Mouse (Mus musculus) frontal cortex, postnatal 36 days (tissue): ENCODE results near the gene Gabarap.
"Not testable (repeated sequence)": the region's sequence is repeated elsewhere in the genome, so short reads cannot be mapped to it uniquely, and the experiment has no call there.

ENCODE experiments used
- DNase-seq, 2 experiments: peaks; one replicate each; pipeline ENCODE4 v3.0.0; 2022; ENCODE audit warnings: low spot score in 2 of 2

The Gabarap gene

GRCm38 (mm10) chr11:69998567-69999491 is 7.9 kb downstream of the Gabarap start:
- no peak for DNase-seq

GRCm38 (mm10) chr11:69999666-70000065 is 8.7 kb downstream of the Gabarap start:
- no peak for DNase-seq

- peak; percentile 89 for DNase-seq
These were observed 9.5 kb downstream of the Gabarap start, which contains the start of gene Dvl2 for GRCm38 (mm10) chr11:70000396-70000898. Dvl2 (plus strand) TSS chr11:70000595.

DNA sequence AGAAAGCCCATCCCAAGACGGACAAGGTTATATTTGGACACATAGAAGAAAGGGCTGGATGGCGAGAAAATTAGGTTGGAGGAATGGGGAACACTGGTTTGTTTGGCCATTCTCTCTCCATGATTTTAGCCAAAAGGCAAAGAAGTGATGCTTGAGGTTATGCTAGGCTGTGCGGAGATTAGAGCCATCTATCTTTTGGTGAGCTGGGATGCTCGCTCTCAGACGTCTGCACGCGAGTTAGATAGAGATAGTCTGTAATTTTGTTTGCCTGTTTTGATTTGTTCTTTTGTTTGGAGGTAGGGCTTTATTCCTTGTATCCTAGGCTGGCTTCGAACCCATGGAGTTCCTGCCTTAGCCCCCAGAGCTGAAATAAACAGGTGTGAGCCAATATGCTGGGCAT is 10.2 kb downstream of the Gabarap start:
- DNase-seq = no peak

DNA sequence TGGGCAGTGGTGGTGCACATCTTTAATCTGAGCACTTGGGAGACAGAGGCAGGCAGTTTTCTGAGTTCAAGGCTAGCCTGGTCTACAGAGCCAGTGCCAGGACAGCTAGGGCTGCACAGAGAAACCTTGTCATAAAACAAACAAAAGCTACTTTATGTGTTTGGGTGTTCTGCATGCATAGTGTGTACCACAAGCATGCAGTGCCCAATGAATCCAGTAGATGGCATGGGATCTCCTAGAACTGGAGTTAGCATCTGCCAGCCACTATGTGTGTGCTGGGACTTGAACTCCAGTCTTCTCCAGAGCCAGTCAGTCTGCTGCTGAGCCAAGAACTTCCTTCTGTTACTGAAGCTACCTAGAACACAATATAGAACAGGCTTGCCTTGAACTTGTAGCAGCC is 10.9 kb downstream of the Gabarap start:
- no peak for DNase-seq

GRCm38 (mm10) chr11:70002471-70002870 is 11.5 kb downstream of the Gabarap start:
- no peak for DNase-seq

GRCm38 (mm10) chr11:70005521-70005920 is 14.6 kb downstream of the Gabarap start:
- DNase-seq = no peak

DNA sequence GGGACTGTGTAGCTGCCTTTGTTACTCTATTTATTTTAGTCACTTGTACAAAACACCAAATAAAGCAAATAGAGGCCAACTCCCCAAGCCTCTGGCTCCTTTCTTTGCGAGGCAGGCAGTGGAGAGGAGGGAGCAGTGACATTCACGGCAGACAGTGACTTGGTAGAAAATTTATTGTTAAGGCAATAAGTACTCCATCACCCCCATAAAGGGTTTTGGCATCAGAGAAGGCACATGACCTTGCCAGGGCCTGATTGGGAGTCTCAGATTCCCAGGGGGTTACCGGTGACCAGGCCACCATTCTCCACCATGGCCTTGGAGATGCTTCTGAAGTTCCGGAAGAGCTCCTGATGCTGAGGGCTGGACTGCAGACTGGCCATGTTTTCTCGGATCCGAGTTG is 19.1 kb downstream of the Gabarap start:
- DNase-seq = no peak

- DNase-seq = no peak
These were observed 19.6 kb downstream of the Gabarap start for GRCm38 (mm10) chr11:70010548-70010947.

DNA sequence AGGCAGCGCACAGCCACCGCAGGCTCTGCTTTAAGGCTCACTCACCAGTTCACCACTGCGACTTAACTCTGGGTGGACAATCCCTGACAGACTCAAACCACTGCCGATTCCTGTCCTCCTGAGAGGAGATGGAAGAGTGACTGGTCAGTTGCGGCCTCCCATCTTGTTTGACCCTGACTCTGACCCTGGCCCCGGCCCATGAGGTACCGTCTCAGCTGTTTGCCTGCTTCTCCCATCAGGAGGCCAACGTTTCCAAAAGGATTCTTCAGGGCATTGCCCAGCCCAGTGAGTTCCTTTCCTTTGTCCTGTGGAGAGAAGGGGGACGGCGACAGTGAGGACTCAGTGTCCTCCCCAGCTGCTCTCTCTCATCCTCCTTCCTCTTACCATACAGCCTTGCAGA is 20.0 kb downstream of the Gabarap start:
- no peak for DNase-seq

DNA sequence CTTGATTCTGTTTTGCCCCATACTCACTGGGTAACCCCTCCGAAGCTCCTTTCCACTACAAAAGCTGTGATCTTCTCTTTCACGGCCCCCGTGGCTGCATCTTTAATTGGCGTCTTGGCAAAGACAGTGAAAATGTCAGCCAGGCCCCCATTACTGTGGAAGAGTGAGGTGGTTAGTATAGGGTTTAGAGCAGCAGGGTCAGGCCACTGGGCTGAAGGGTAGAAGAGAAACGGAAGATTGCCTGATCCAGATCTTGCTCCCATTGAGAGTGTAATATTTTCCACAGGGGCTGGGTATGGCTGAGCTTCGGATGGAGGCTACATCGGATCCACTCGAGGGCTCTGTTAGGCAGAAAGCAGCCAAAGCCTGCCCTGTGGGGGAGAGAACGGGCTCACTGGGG is 22.0 kb downstream of the Gabarap start:
- DNase-seq = no peak

DNA sequence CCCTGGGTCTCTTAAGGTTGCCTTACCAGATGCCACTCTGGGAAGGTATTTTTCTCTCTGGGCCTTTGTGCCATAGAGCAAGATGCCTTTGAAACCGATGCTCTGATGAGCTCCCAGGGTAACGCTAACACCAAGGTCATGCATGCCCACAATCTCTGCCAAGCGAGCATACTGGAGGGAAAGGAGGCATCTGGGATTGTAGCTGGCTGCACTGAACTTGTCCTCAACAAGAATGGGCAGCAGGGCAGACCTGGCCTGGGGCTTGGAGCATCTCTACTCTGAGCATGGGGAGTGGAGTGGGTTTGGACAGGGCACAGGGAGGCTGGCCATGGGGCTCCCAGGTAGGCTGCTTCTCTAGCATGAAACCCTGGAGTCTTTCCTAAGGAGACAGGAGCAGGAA is 22.5 kb downstream of the Gabarap start:
- no peak for DNase-seq

DNA sequence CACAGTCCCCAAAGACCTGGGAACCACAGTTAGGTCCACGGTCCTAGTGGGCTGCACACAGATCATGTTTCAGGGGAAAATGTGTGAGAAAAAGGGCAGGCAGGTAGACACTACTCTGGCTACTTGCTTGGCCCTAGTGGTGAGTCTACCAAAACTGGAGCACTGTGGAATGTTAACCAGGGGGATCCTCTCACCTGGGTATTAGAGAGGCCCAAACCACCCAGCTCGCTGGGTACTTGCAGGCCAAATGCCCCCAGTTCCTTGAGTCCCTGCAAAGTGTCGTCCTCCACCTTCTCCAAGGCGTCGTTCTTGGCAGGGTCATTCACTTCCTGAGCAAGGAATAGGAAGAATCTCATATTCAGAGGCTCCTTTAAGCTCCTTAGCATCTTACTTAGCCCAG is 23.1 kb downstream of the Gabarap start:
- DNase-seq = no peak

DNA sequence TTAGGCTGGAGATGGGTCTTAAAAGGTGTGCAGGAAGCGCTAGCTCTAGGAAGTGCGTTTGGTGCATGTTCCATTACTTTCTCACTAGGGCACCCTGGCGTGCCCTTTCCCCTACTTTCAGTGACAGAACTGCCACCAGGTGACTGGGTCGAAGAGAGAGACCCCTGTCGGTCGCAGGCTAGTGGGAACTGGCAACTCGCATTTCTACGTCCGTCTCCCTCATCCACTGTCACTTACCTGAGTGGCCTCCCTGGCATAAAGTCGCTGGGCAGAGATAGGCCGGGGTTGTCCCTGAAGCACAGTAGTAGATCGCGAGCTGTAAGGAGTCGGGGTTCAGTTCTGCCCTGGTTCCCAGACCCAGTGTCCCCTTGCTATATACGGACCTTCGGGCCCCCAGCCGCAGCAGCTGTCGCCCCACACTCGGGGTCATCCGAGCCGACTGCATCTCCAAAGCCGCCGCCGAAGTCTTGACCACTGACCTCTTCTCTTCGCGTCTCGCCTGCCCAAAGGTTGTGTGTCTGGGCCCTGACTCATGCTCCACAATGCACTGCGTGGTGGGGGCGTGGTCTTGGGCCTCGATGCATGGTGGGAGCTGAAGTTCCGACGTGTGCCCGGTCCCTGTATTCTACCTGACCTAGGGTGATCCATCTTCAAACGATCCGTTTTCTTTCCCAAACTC is 24.1 kb downstream of the Gabarap start, which contains the start of gene Acadvl:
Gene Acadvl, minus strand, starts transcription at position 532 of the 679 bp plus-strand sequence.
- peak; percentile 85 to 88 for DNase-seq

DNA sequence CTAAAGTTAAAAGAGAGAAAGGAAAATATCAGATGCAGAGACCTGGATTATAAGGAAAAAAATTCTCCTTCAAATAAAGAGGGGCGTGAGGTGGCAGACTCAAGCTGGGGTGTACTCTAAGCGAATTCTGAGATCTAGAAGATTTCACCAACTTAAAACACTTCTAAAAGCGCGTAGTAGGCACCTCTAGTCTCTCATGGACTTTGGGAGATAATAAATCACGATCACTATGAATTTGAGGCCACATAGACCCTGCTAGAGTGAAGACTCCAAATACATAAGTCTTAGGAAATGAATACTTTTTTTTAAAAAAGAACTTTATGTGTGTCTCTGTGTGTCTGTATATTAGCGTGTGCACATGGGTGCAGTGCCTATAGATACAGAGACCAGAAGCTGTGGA is 24.7 kb downstream of the Gabarap start:
- no peak for DNase-seq

- not testable (repeated sequence) for DNase-seq
These were observed 25.2 kb downstream of the Gabarap start for GRCm38 (mm10) chr11:70016177-70016576.

DNA sequence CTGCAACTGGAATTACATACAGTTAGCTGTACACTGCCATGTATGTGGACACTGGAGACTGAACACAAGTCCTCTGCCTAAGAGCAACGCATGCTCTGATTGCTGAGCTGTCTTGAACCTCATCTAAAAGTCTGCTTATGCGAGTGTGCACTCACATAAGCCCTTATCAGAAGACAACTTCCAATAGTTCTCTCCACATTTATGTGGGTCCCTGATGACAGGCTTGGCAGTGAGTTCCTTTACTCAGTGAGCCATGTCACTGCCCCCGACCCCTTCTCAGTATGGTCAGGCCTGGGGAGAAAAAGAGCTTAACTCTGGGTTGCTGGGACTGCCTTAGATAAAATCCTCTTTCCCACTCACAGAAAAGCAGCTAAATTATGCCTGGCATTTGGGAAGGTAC is 25.7 kb downstream of the Gabarap start, which contains the start of gene Dlg4:
Gene Dlg4, plus strand, starts transcription at position 274 of the 400 bp plus-strand sequence.
- no peak for DNase-seq

- no peak for DNase-seq
These were observed 26.3 kb downstream of the Gabarap start for GRCm38 (mm10) chr11:70017199-70017767.

- DNase-seq = peak; percentile 61 to 75
These were observed 27.4 kb downstream of the Gabarap start for GRCm38 (mm10) chr11:70018131-70018990.

GRCm38 (mm10) chr11:70019495-70020021 is 28.6 kb downstream of the Gabarap start:
- DNase-seq = no peak
